Mouse (Mus musculus) frontal cortex, postnatal 14 days (tissue): ENCODE measurements around the gene Il31ra.

ENCODE experiments used
- DNase-seq, 2 experiments: peaks; one replicate each; pipeline ENCODE4 v3.0.0; 2022; ENCODE audit warnings: low spot score in 2 of 2

The Il31ra gene

DNA sequence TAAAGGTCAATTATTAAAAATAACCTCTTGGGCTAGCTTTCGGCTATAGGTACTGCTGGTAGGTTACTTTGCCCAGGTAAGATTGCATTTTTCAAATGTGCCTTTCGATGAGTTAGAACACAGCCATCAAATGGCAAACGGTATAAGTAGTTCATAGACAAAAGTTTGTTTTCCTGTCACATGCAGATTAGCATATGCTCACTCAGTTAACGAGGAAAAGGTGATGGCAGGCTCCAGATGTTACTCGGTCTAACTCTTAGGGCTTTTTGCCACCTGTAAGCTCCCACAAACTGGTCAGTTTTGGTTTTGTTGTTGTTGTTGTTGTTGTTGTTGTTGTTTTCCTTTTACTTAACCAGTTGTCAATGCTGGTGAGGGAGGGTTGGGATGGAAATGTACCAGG is 85.7 kb downstream of the Il31ra start:
- DNase-seq, result no peak

DNA sequence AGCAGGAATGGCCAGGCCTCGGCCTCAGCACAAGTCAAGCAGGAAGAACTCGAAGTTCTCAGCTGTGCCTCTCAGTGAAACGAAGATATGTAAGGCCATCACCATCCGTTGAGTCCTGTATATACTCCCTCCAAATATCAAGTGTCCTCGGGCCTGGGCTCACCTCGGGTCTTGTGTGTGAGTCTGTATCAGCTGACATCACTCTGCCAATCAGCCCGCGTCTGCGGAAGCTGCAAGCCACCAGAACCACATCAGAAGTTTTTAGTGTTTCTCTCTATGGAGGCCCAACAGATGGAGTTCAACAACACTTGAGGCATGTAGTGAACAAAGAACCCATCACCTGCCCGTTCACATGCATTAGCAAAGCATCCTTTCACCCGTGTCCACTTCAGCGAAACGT is 86.5 kb downstream of the Il31ra start:
- no peak for DNase-seq

DNA sequence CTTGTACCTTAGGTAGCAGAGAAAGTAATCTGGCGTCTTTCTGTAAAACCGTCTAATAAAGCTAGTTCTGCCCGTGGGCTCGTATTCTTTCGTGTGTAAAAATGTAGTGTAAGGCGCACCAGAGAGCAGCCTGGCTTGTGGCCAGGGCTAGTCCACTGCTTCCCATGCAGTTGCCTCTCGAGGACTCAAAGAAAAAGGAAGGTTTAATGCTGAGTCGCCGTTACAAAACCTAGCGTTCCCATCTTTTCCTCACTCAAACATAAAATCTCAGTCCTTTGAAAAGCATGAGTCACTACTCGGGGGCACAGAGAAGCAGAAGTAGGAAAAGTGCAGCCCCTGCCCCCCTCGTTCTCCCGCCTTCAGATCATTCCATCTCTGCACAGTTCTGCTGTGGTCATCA is 87.4 kb downstream of the Il31ra start:
- no peak for DNase-seq

DNA sequence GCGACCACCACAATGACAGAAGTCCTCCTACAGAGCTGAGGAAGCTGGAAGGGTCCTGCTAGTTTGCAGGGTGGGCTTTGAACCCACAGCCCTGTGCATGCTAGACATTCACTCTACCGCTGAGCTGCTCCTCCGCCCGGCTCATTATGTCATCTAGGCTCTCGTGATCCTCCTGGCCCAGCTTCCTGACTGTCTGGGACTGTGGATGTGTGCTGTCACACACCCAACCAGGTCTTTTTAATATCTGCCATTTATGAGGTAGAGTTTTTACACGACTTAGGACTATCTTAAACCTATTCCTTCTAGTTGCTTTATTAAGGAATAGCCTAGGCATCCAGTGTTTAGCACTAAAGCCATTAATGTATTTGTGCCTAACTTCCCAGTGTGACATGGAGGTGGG is 88.7 kb downstream of the Il31ra start:
- no peak for DNase-seq

DNA sequence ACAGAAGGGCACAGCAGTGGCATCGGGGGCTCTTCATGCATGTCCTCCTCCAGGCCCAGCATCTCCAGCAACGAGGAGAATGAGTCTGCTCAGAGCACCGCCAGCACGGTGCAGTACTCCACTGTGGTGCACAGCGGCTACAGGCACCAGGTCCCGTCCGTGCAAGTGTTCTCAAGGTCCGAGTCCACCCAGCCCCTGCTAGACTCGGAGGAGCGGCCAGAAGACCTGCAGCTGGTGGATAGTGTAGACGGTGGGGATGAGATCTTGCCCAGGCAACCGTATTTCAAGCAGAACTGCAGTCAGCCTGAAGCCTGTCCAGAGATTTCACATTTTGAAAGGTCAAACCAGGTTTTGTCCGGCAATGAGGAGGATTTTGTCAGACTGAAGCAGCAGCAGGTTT is 90.3 kb downstream of the Il31ra start:
- no peak for DNase-seq

DNA sequence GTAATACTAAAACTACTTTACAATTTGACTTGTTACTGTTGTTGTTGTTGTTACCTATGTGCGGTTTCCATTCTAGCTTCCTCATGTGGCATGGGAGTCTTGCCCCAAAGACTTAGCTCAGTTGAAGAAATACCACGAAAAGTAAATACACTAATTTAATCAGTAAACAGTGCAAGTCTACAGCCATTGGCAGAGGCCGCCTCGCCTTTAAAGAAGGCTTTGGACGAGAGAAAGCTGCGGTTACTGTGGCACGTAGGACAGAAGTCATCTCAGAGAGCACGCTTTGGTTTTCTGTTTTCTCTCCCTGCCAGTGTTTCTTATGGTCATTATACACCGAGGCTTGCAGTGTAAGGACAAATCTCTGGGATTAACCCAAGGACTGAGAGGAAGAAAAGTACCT is 93.7 kb downstream of the Il31ra start:
- DNase-seq, result no peak

DNA sequence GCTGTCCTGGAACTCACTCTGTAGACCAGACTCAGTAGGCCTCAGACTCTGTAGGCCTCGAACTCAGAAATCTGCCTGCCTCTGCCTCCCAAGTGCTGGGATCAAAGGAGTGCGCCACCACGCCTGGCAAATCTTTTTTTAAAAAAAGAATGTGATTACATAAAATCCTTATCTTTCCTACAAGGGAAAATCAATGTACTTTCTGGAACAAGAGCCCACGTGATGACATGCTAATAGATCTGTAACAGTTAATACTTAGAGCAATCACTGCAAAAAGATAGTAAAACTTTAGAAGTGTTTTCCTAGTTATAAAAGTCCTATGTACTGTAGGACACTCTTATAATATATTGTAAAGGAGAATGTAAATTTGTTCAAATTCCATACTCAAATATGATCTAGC is 94.1 kb downstream of the Il31ra start:
- DNase-seq, result no peak

DNA sequence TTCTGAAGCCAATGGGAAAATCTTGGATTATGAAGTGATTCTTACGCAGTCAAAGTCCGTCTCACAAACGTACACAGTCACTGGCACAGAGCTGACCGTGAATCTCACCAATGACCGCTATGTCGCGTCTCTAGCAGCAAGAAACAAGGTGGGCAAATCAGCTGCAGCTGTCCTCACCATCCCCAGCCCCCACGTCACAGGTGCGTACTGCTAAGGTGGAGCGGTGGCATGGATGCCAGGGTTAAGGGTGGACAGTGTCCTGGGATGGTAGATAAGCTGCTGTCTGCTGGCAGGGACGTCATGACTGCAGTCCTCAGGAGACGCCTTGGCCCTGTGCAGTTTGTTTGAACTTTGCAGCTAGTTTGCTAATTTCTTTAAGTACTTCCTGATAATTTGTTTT is 99.6 kb downstream of the Il31ra start:
- no peak for DNase-seq

DNA sequence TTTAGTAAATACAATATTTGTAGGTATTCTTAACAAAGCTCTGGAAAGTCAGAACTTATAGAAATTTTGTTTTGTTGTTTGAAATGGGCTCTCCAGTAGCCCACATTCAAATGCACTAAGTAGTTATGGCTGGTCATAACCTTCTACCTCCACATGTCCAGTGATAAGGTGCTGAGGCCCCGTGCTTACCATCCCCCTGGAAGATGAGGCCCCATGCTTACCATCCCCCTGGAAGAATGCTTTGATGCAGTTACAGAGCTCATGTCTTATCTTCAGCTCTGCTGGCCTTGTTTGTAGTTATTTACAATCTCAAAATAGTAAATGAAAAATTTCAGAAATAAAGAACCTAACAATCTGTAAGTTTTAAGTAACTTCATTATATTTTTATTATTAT is 101.9 kb downstream of the Il31ra start:
- no peak for DNase-seq

DNA sequence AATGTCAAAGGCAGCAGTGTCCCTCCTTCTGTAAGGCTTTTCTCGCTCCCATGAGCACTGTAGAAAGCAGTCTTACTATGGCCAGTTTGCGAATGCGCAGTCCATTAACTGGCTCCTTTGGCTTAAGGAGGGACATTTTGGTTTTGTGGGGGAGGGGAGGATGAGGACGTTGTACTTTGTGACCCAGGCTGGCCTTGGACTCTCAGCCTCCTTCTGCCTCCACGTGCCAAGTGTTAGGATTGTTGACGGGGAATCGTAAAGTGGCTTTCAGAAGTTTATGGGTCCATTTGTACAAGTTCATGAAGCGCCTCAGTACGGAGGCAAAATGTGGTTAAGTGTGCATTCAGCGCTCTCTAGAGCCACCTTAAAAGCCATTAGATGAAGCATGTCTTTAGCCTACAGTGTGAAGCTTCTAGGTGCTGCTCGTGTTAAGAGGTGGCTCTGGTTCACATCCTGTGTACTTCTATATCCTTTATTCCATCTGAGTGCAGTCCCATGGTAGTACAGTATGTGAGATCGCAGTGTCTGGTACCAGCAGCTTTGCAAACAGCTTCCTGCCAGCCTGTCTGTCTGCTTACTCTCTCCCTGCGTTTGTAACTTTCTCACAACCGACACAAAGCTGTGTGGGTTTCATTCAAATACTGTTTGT is 102.4 kb downstream of the Il31ra start:
- DNase-seq, result no peak

DNA sequence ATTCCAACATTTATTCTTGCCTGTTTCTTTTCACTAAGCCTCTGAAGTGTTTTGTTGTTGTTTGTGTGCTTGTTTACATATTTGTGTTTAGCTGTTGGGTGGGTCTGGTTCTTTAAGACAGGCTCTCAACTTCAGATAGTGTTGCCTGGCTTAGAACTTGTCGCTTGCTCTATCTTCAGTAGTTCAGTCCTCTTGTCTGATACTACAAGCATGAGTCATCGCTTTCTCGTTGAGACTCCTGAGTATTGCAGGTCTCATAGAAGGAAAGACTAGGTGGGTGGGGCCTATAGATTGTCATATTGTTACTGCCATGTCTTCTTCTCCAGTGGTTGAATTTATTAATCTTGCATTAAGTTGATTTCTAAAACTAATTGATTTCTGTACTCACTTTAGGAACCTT is 104.1 kb downstream of the Il31ra start:
- DNase-seq, result no peak

DNA sequence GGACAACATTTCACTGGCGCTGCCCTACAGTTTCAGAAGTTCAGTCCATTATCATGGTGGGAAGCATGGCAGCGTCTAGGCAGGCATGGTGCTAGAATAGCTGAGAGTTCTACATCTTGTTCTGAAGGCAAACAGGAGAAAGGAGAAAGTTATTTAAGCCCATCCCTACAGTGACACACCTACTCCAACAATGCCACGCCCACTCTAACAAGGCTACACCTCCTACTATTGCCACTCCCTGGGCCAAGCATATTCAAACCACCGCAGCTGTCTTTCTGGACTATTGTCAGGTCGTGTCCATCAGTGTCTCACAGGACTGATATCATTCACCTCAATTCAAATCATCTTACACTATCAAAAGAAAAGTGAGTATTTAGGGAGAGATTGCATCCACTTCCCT is 107.5 kb downstream of the Il31ra start:
- DNase-seq, result no peak

DNA sequence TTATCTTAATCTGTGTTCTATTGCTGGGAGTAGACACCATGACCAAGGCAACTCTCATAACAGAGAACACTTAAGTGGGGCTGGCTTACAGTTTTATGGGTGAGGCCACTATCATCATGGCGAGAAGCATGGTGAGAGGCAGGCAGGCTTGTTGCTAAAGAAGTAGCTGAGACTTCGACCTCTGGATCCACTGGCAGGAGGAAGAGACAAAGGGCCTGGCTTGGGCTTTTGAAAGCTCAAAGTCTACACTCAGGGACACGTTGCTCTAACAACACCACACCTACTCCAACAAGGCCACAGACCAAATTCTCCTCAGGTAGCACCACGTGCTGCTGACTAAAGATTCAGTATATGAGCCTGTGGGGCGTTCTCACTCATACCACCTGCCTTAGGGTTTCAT is 107.9 kb downstream of the Il31ra start:
- no peak for DNase-seq

DNA sequence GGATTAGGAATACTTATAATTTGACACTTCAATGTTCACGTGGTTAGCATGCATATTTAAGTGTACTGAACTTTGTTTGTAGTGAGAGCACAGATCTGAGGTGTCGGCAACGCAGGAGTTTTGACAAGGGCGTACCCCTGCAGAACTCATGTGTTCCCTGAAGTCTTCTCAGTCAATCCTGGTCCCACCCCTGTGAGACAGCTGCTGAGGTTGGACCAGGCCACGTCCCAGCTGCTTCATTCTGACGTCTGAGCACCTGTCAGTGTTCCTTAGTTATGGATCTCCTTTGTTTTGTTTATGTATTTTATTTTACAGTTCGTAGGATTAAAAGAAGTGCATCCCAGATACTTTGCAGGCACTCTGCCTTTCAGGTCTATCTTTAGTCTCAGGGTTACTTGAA is 111.1 kb downstream of the Il31ra start:
- DNase-seq, result no peak

DNA sequence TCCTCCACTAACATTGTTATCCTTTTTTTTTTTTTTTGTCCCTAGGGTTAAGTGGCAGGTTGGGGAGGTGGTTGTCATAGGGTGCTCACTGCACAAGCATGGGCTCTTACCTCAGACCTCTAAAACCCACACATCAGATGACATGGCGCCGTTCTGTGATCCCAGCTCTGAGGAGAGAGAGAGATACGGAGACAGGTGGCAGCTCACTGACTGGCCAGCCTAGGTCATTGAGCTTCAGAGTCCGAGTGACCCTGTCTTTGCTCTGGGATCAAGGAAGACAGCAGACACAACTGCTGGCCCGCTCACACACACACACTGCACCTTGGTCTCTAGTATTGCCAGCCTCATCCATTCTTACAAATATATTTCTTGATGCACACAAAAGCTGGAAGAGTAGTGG is 111.6 kb downstream of the Il31ra start:
- DNase-seq, result no peak

DNA sequence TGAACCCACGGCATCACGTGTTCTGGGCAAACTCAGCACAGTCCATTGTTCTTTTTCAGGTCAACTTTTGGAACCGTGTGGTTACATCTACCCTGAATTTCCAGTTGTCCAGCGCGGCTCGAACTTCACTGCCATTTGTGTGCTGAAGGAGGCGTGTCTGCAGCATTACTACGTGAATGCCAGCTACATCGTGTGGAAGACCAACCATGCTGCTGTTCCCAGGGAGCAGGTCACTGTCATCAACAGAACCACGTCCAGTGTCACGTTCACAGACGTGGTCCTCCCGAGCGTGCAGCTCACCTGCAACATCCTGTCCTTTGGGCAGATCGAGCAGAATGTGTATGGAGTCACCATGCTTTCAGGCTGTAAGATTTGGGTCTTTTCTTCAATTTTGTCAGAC is 114.2 kb downstream of the Il31ra start:
- no peak for DNase-seq

DNA sequence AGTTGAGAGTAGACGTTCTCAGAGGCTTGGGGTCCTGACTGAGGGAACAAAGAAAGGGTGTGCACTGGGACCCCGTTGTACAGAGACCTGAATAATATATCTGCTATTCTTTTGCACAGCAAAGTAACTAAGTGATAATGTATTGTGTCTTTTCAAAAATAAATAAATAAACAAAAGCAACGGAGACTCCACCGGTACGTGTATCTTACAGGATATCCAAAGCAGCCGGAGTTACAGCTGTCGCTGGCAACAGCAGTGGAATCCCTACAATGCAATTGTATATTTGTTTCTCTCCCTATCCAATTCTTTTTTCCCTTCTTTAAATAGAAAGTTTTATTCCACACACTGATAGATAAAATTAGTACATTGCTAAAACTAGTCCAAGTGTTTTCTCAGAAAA is 115.1 kb downstream of the Il31ra start:
- DNase-seq, result no peak

DNA sequence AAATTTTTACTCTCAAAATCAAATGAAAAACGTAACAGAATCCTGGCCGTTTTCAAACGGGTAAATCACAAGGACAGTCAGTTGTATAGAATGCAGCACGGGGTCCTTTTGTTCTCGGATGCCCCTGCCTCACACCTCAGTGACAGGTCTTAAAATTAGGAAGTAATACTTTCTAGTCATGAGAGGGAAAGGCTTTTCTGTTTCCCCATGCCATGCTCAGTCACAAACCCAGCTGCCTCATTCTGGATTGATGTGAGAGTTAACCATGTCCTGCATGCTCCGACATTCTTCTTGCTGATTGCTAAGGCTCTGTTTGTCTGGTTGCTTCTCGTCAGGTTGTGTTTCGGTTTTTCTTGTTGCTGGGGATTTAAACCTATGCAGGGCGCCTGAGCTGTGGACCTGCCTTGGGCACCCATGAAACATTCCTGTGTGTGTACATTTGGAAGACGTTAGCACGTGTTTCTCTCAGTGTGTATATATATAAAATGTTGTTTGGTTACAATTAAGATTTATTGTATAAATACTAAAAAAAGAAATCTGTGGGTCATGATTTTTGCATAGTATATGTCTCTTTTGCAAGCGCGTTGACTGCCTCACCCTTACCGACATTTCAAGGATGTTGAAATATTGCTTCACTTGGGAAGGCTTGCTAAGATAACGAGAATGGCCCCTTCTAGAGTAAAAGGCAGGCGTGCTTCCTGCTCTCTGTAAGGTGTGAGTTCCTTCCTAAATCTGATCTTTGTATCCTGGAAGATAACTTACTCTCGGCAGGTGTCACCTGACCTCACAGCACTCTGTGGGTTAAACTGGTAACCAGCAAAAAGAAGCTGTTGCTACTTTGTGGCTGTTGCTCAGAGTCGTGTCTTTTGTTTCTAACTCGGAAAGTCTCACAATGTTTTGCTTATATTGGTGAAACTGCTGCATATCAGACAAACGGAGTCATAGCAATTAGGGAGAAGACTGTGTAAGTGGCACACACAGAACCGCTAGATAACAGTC is 120.1 kb downstream of the Il31ra start:
- DNase-seq, result no peak

DNA sequence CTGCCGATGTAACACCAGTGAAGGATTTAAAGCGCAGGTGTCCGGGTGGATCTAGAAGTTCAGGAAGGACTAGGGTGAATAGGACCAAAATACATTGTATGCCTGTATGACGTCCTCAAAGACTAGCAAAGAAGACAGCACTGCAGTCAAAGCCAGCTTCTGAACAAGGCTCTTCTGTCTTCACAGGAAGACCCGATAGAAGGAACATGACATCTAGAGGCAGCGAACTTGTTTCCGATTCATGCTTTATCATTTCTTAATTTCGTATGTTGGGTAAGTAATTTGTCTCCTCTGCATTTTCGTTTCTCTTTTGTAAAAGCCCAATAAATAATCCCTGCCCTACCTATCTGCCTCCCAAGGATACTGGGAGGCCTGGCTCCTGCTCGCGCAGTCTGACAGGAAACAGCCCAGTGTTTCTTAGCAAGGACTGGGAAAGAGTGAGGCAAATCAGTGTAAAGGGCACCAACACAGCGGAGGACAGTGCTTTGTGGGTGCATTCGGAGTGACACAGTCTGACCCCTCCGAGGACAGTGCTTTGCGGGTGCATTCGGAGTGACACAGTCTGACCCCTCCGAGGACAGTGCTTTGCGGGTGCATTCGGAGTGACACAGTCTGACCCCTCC is 121.6 kb downstream of the Il31ra start:
- no peak for DNase-seq

DNA sequence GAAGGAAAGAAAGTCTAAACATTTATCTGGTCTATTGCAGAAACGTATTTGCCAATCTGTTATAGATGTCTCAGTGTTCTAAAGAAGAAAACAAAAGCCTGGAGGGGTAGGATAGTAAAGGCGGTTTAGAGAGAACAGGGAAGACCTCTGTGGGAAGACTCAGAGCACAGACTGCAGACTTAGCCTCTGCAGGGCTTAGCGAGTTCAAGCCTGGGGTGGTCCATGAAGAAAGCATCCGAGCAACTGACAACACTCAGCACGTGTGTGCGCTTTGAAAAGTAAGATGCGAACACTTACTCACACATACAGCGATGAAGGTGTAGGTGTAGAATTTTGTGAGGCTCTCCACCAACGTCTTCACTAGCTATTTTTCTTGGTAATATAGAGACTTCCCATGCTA is 123.0 kb downstream of the Il31ra start:
- DNase-seq, result no peak
